In the genomic region with DNA sequence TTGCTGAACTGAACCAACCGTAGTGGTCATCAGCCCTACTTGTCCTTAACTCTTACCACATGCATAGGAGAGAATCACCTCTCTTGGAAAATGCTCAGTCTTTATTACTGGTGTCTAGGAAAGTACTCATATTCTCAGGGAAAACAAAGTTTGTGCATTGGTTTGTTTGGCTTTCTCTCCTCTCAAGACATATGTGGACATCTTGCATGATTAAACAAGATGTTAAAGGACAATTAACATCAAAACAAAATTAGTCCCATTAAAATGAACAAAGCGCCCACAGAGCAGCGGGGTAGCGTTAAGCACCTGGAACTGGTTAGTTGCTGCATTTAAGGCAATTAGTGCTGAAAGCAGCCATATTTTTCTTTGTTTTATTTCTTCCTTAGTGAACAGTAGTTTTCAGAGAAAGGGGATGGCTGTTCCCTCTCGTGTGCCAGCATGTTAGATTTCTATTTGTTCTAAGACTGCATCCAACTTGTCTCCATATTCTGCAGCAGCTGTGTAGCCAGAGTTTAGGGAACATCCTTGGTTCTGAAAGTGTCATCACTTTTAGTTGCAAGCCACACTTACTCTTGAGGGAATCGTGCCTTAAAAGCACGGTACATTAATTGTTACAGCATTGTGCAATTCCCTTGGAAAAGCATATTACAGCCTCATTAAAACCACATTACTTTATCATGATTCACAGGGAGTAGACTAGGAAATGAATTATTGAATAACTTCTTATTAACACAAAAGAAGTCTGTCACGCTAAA, we compare ENCODE assay signal across 13 mouse cellular contexts.
DNase-seq lines count a peak whose midpoint lies in the region; ATAC-seq and TF ChIP-seq lines count a peak whose summit lies in the region.
"Had no signal": no experiment of that assay in that cellular context is flagged by ENCODE, and none has a peak within 500 bp of the region (broad histone marks: within the 10 kb centered on the region; RNA-seq: fewer than 3 reads in every experiment).

No protein-coding gene starts in this region.

- DNase-seq in forebrain, embryonic 14.5 days (ENCODE audit: low spot score): peak; percentile 30
- no peak for DNase-seq in forebrain, embryonic 10.5 days (ENCODE audit: extremely low spot score, low spot score)
- DNase-seq in Muller cell, postnatal 12 days (ENCODE audit: inconsistent ontology term): peak; percentile 76
- peak; percentile 69 for DNase-seq in embryonic facial prominence, embryonic 11.5 days (ENCODE audit: low spot score)
- peak; percentile 68 for DNase-seq in limb, embryonic 10.5 days (ENCODE audit: low spot score)
- no peak for DNase-seq in spleen, adult 12 weeks (ENCODE audit: low spot score)
- no peak for DNase-seq in kidney, adult 2 months
- DNase-seq: adrenal gland, postnatal 14 days; kidney, adult 11 months; lung, adult 2 months; thymus, adult 18-20 months had no signal

- no peak for TF ChIP-seq CTCF in kidney, adult 2 months (conservative IDR thresholded peaks at IDR 0.05; ENCODE audit: insufficient read depth, insufficient read length, low read depth, low read length)

- H3K4me3 ChIP-seq in forebrain, embryonic 14.5 days (ENCODE audit: low read depth, low read length): no peak overlapping the region
- H3K4me3 ChIP-seq in forebrain, embryonic 10.5 days: no peak overlapping the region
- no peak overlapping the region for H3K4me3 ChIP-seq in embryonic facial prominence, embryonic 11.5 days (ENCODE audit: low read depth, low read length)
- H3K4me3 ChIP-seq in limb, embryonic 10.5 days: peak overlapping the region; percentile 11; the same call in 1 of the 2 replicates
- no peak overlapping the region for H3K4me3 ChIP-seq in kidney, adult 2 months (ENCODE audit: insufficient read depth, low read depth, low read length)
- H3K4me3 ChIP-seq: limb, embryonic 13.5 days had no signal

- H3K4me1 ChIP-seq in forebrain, embryonic 14.5 days (ENCODE audit: control insufficient read depth, insufficient read depth, low read length): peaks cover 5% of the 10 kb centered on the region
- H3K4me1 ChIP-seq in forebrain, embryonic 10.5 days: peaks cover 11% of the 10 kb centered on the region
- H3K4me1 ChIP-seq in embryonic facial prominence, embryonic 11.5 days (ENCODE audit: control insufficient read depth, insufficient read depth, low read length): no peaks in the 10 kb centered on the region
- H3K4me1 ChIP-seq in limb, embryonic 10.5 days: peaks cover 26% of the 10 kb centered on the region
- H3K4me1 ChIP-seq in kidney, adult 2 months (ENCODE audit: control insufficient read depth, insufficient read depth, low read length): no peaks in the 10 kb centered on the region

- no peak overlapping the region for H3K4me2 ChIP-seq in forebrain, embryonic 14.5 days (ENCODE audit: low read length)
- no peak overlapping the region for H3K4me2 ChIP-seq in embryonic facial prominence, embryonic 11.5 days (ENCODE audit: low read depth, low read length)
- H3K4me2 ChIP-seq: limb, embryonic 13.5 days had no signal

- H3K27me3 ChIP-seq in forebrain, embryonic 14.5 days (replicated peaks; ENCODE audit: control insufficient read depth, insufficient read depth, low read length): no peaks in the 10 kb centered on the region
- no peaks in the 10 kb centered on the region for H3K27me3 ChIP-seq in forebrain, embryonic 10.5 days (ENCODE audit: poor library complexity, severe bottlenecking)
- no peaks in the 10 kb centered on the region for H3K27me3 ChIP-seq in embryonic facial prominence, embryonic 11.5 days (ENCODE audit: control insufficient read depth, insufficient read depth, low read length)
- H3K27me3 ChIP-seq in limb, embryonic 10.5 days (ENCODE audit: low read depth, poor library complexity, severe bottlenecking): peaks cover 48% of the 10 kb centered on the region
- no peaks in the 10 kb centered on the region for H3K27me3 ChIP-seq in kidney, adult 2 months (replicated peaks; ENCODE audit: control insufficient read depth, insufficient read depth, low read length)

- H3K36me3 ChIP-seq in forebrain, embryonic 14.5 days (ENCODE audit: control insufficient read depth, insufficient read depth, low read length): no peaks in the 10 kb centered on the region
- no peaks in the 10 kb centered on the region for H3K36me3 ChIP-seq in forebrain, embryonic 10.5 days (replicated peaks)
- H3K36me3 ChIP-seq in embryonic facial prominence, embryonic 11.5 days (replicated peaks; ENCODE audit: control insufficient read depth, insufficient read depth, low read depth, low read length): no peaks in the 10 kb centered on the region
- H3K36me3 ChIP-seq in limb, embryonic 10.5 days: no peaks in the 10 kb centered on the region
- no peaks in the 10 kb centered on the region for H3K36me3 ChIP-seq in kidney, adult 2 months (ENCODE audit: control insufficient read depth, insufficient read depth, low read length)
- H3K36me3 ChIP-seq: limb, embryonic 13.5 days had no signal

- no peak; the same call in 1 of the 2 replicates for ATAC-seq in forebrain, embryonic 14.5 days
- no peak for ATAC-seq in embryonic facial prominence, embryonic 11.5 days (replicated peaks; ENCODE audit: insufficient number of reproducible peaks, low FRiP score, low TSS enrichment, low read depth)
- no peak for ATAC-seq in inflammation-experienced regulatory T-cells, adult 6 months

- H3K9ac ChIP-seq in forebrain, embryonic 14.5 days (ENCODE audit: low read length): 0 out of 2 replicates have a peak overlapping the region, but pooled peaks have one; percentile 17
- H3K9ac ChIP-seq in embryonic facial prominence, embryonic 11.5 days (replicated peaks; ENCODE audit: low read length): no peak overlapping the region
- H3K9ac ChIP-seq: limb, embryonic 13.5 days had no signal

- TF ChIP-seq POLR2A in kidney, adult 2 months (IDR thresholded peaks at IDR 0.05; ENCODE audit: low read depth, low read length): no peak

- WGBS in forebrain, embryonic 14.5 days: 34% methylated on average over 8 of the region's 8 CpGs
- 80% methylated on average over 8 of the region's 8 CpGs for WGBS in forebrain, embryonic 10.5 days
- 43% methylated on average over 8 of the region's 8 CpGs for whole genome bisulfite sequencing in embryonic facial prominence, embryonic 11.5 days
- WGBS in limb, embryonic 10.5 days: 26% methylated on average over 8 of the region's 8 CpGs
- WGBS in kidney, adult 2 months: 42% methylated on average over 8 of the region's 8 CpGs

- no peaks in the 10 kb centered on the region for H3K9me3 ChIP-seq in forebrain, embryonic 14.5 days (replicated peaks; ENCODE audit: control insufficient read depth, low read length)
- H3K9me3 ChIP-seq in forebrain, embryonic 10.5 days: no peaks in the 10 kb centered on the region
- H3K9me3 ChIP-seq in embryonic facial prominence, embryonic 11.5 days (replicated peaks; ENCODE audit: control insufficient read depth, low read length): no peaks in the 10 kb centered on the region
- H3K9me3 ChIP-seq in limb, embryonic 10.5 days (replicated peaks): no peaks in the 10 kb centered on the region
- H3K9me3 ChIP-seq: limb, embryonic 13.5 days had no signal

- no peak overlapping the region for H3K27ac ChIP-seq in forebrain, embryonic 14.5 days (ENCODE audit: low read depth, low read length)
- H3K27ac ChIP-seq in forebrain, embryonic 10.5 days: no peak overlapping the region
- 0 out of 2 replicates have a peak overlapping the region, but pooled peaks have one; percentile 16 for H3K27ac ChIP-seq in embryonic facial prominence, embryonic 11.5 days (replicated peaks; ENCODE audit: low read depth, low read length)
- H3K27ac ChIP-seq in limb, embryonic 10.5 days: peak overlapping the region; percentile 82
- no peak overlapping the region for H3K27ac ChIP-seq in kidney, adult 2 months (ENCODE audit: insufficient read depth, low read depth, low read length)
- H3K27ac ChIP-seq: limb, embryonic 13.5 days had no signal

Comparison
In these comparisons a context has a peak if more than half of its experiments do, and no peak if none do; other contexts are left out.
1. DNase-seq: peak in forebrain, embryonic 14.5 days (single experiment), Muller cell, postnatal 12 days (single experiment), embryonic facial prominence, embryonic 11.5 days (single experiment) and limb, embryonic 10.5 days (single experiment); none in forebrain, embryonic 10.5 days (single experiment), spleen, adult 12 weeks (single experiment) and kidney, adult 2 months (single experiment).
2. H3K27ac ChIP-seq: peak in embryonic facial prominence, embryonic 11.5 days (single experiment) and limb, embryonic 10.5 days (single experiment); none in forebrain, embryonic 14.5 days (single experiment), forebrain, embryonic 10.5 days (single experiment) and kidney, adult 2 months (single experiment).